Mouse (Mus musculus) erythroblast, embryonic 14.5 days (primary cell): ENCODE results near the gene Spns3.

Experiments
- GATA1 ChIP-seq: IDR thresholded peaks from 2 replicates; pipeline ENCODE4 v1.6.1; 2012; ENCODE audit warnings: low read length, inconsistent platforms, mixed read lengths
- TAL1 ChIP-seq: IDR thresholded peaks from 3 replicates; pipeline ENCODE4 v1.6.1; 2012; ENCODE audit warnings: low read length, inconsistent platforms, mixed read lengths

DNA sequence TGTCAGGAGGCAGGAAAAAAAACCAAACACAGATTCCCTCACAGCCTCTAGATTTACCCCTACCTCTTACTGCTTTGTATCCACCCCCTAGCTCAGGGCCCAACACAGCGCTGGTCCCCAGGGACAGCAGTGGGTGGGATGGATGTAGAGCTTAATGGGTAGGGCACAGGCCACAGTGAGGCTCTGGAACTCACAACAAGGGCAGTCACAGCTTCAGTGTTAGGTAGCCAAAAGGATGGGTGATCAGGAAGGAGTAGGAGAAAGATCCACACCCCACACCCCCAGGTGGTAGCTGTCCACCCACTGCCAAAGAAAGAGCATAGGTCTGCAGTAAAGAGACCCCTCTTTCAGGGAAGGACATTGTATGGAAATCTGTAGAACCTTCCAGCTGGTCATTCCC is 72.7 kb downstream of the Spns3 start:
- TF ChIP-seq TAL1 (no peak), GATA1 (no peak)
